Comparison of ENCODE assay signal across 9 mouse cellular contexts in genomic region chr17:53387581-53388473, GRCm38 (mm10).
DNase-seq lines count a peak whose midpoint lies in the region; ATAC-seq and TF ChIP-seq lines count a peak whose summit lies in the region.
"Had no signal": no experiment of that assay in that cellular context is flagged by ENCODE, and none has a peak within 500 bp of the region (broad histone marks: within the 10 kb centered on the region; RNA-seq: fewer than 3 reads in every experiment).

No protein-coding gene starts in this region.

- no peaks in the 10 kb centered on the region for H3K27me3 ChIP-seq in lung, postnatal 0 days (replicated peaks; ENCODE audit: insufficient read depth, low read length)
- no peaks in the 10 kb centered on the region for H3K27me3 ChIP-seq in heart, embryonic 11.5 days (ENCODE audit: control insufficient read depth, insufficient read depth, low read length)

- no peak overlapping the region for H3K27ac ChIP-seq in lung, postnatal 0 days (ENCODE audit: low read length)
- no peak overlapping the region for H3K27ac ChIP-seq in heart, embryonic 11.5 days (ENCODE audit: low read depth, low read length)

- no peaks in the 10 kb centered on the region for H3K36me3 ChIP-seq in lung, postnatal 0 days (ENCODE audit: insufficient read depth, low read length)
- no peaks in the 10 kb centered on the region for H3K36me3 ChIP-seq in heart, embryonic 11.5 days (ENCODE audit: control insufficient read depth, insufficient read depth, low read length)

- 45% methylated on average over 6 of the region's 6 CpGs for WGBS in lung, postnatal 0 days
- 44% methylated on average over 6 of the region's 6 CpGs for WGBS in heart, embryonic 11.5 days (ENCODE audit: insufficient replicate concordance)

- ATAC-seq in cerebellum, adult (ENCODE audit: insufficient number of reproducible peaks, low FRiP score, low TSS enrichment), result no peak
- ATAC-seq in lung, postnatal 0 days, result no peak
- no peak for ATAC-seq in heart, embryonic 11.5 days (replicated peaks; ENCODE audit: insufficient number of reproducible peaks, low FRiP score, low TSS enrichment)

- no peak overlapping the region for H3K4me3 ChIP-seq in lung, postnatal 0 days (ENCODE audit: low read depth, low read length)
- no peak overlapping the region for H3K4me3 ChIP-seq in heart, embryonic 11.5 days (ENCODE audit: low read depth, low read length)
- H3K4me3 ChIP-seq: erythroblast, embryonic 14.5 days had no signal

- no peak overlapping the region for H3K9ac ChIP-seq in lung, postnatal 0 days (replicated peaks; ENCODE audit: low read depth)
- no peak overlapping the region for H3K9ac ChIP-seq in heart, embryonic 11.5 days (ENCODE audit: low read depth, low read length)

- H3K9me3 ChIP-seq in lung, postnatal 0 days (ENCODE audit: low read length), result no peaks in the 10 kb centered on the region
- no peaks in the 10 kb centered on the region for H3K9me3 ChIP-seq in heart, embryonic 11.5 days (replicated peaks; ENCODE audit: control insufficient read depth, low read length)

- DNase-seq in cerebellum, postnatal 10 days, result peak; percentile 16 to 52
- peak; percentile 5 for DNase-seq in lung, postnatal 0 days (ENCODE audit: low spot score)
- DNase-seq in lung, postnatal 10 days, result no peak
- peak; percentile 20 for DNase-seq in forelimb bud, embryonic 11.5 days (ENCODE audit: low read depth, low spot score)
- DNase-seq in retina, postnatal 1 day, result peak; percentile 54
- no peak for DNase-seq in frontal cortex, postnatal 25 days (ENCODE audit: low spot score in 2 of 2)

- H3K4me1 ChIP-seq in lung, postnatal 0 days (ENCODE audit: insufficient read depth, low read depth, low read length), result no peaks in the 10 kb centered on the region
- no peaks in the 10 kb centered on the region for H3K4me1 ChIP-seq in heart, embryonic 11.5 days (ENCODE audit: control insufficient read depth, insufficient read depth, low read length)

- no peak for TF ChIP-seq EP300 in lung, postnatal 0 days (IDR thresholded peaks at IDR 0.05)

- peak; percentile 52 for TF ChIP-seq CTCF in lung, postnatal 0 days (IDR thresholded peaks at IDR 0.05)

- no peak overlapping the region for H3K4me2 ChIP-seq in lung, postnatal 0 days (replicated peaks; ENCODE audit: low read depth, low read length)
- H3K4me2 ChIP-seq in heart, embryonic 11.5 days, result no peak overlapping the region

Comparison
In these comparisons a context has a peak if more than half of its experiments do, and no peak if none do; other contexts are left out.
1. DNase-seq: peak in cerebellum, postnatal 10 days (2 of 2), lung, postnatal 0 days (single experiment), forelimb bud, embryonic 11.5 days (single experiment) and retina, postnatal 1 day (single experiment); none in lung, postnatal 10 days (single experiment) and frontal cortex, postnatal 25 days (0 of 2).